Mouse (Mus musculus): Measurements from ENCODE around the gene Fbn1. TPM values are rescaled to one million over a fixed set of nuclear protein-coding genes. Genes with fewer than 3 reads are reported as not detected.

Gene Fbn1
- total and polyA plus RNA-seq, 2 experiments from 2014 or later: 12.7 to 127 TPM

DNA sequence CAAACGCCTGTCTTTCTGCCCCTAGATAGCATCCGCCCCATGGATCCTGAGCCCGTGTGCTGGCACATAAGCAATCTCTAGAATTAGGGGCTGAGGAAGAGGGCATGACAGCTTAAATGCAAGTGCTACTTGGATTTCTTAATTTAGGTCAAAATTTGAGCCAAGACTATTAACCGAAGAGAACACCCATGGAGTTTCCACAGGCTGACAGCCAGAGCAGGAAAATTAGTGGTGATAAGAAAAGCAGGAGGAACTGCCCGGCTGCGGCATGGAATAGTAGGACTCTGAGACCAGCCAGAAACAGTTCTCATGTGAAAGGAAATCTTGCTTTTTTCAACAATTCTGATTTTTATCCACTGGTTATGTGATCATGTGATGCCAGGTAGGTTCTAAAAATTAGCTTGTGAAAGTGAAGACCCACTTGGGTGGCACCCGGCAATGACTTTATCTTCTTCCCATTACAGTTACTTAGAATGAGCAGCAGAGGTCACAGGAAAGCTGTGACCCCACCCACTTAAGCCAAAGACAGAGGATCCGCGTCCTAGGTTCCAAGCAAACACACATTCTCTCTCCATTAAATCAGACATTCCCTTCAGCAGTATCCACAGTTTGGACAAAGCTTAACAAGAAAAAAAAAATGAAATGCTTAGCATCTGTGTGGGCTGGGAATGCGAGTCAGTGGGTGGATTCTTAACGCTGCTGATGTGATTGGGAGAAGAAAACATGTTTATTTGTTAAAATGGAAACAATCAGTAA is 152.4 kb downstream of the Fbn1 start:
- 29% methylated on average over 11 of the region's 11 CpGs for WGBS
- Histone ChIP-seq H3K27me3 (ENCODE audit: control insufficient read depth, insufficient read depth, low read length) (no peaks in the 10 kb centered on the region), H3K9me3 (replicated peaks; ENCODE audit: control insufficient read depth, low read length) (no peaks in the 10 kb centered on the region), H3K9ac (replicated peaks; ENCODE audit: low read depth, low read length) (no peak overlapping the region), H3K4me1 (ENCODE audit: control insufficient read depth, insufficient read depth) (peaks cover 18% of the 10 kb centered on the region), H3K4me2 (ENCODE audit: low read depth, low read length) (no peak overlapping the region), H3K36me3 (replicated peaks; ENCODE audit: control insufficient read depth, insufficient read depth, low read length) (peaks cover 11% of the 10 kb centered on the region), H3K4me3 (ENCODE audit: low read depth, low read length) (no peak overlapping the region), H3K27ac (ENCODE audit: low read depth) (peak overlapping the region; percentile 52)
- no peak for TF ChIP-seq CTCF (IDR thresholded peaks at IDR 0.05; ENCODE audit: low read depth)
- DNase-seq (ENCODE audit: low spot score): peak; percentile 65
- ATAC-seq (ENCODE audit: insufficient read depth, low read depth): peak; percentile 74

GRCm38 (mm10) chr2:125354587-125354986 is 153.2 kb downstream of the Fbn1 start:
- Histone ChIP-seq H3K4me2 (ENCODE audit: low read depth, low read length) (no peak overlapping the region), H3K27ac (ENCODE audit: low read depth) (peak overlapping the region; percentile 52), H3K4me3 (ENCODE audit: low read depth, low read length) (no peak overlapping the region), H3K9me3 (replicated peaks; ENCODE audit: control insufficient read depth, low read length) (no peaks in the 10 kb centered on the region), H3K36me3 (replicated peaks; ENCODE audit: control insufficient read depth, insufficient read depth, low read length) (peaks cover 16% of the 10 kb centered on the region), H3K4me1 (ENCODE audit: control insufficient read depth, insufficient read depth) (peaks cover 24% of the 10 kb centered on the region), H3K9ac (replicated peaks; ENCODE audit: low read depth, low read length) (no peak overlapping the region), H3K27me3 (ENCODE audit: control insufficient read depth, insufficient read depth, low read length) (no peaks in the 10 kb centered on the region)
- 88% methylated on average over 11 of the region's 11 CpGs for whole genome bisulfite sequencing
- ATAC-seq (ENCODE audit: insufficient read depth, low read depth) (no peak), DNase-seq (ENCODE audit: low spot score) (no peak)
- no peak for TF ChIP-seq EP300 (IDR thresholded peaks at IDR 0.05; ENCODE audit: low read depth)
- no peak for TF ChIP-seq CTCF (IDR thresholded peaks at IDR 0.05; ENCODE audit: low read depth)

DNA sequence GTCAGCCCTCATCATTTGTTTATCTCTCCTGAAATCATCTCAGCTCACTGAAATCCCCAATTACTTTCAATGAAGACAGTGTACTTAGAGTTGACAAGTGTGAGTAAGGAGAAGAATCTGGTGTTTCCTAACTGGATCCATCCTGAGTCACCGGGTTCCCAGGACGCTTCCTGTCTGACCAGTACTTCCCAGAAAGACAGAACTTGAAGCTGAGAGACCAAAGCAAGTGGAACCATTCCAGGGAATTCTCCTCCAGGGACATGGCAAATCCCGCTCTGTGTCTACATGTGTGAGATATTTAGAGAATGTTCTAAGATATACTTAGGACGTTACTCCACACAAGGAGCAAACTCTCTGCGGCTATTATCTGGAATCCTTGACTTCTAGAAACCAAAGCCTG is 158.6 kb downstream of the Fbn1 start:
- no peak for TF ChIP-seq CTCF (IDR thresholded peaks at IDR 0.05; ENCODE audit: low read depth)
- no peak for TF ChIP-seq EP300 (IDR thresholded peaks at IDR 0.05; ENCODE audit: low read depth)
- DNase-seq (ENCODE audit: low spot score) (peak; percentile 46), ATAC-seq (ENCODE audit: insufficient read depth, low read depth) (peak; percentile 66)
- Histone ChIP-seq H3K9ac (replicated peaks; ENCODE audit: low read depth, low read length) (no peak overlapping the region), H3K36me3 (replicated peaks; ENCODE audit: control insufficient read depth, insufficient read depth, low read length) (peaks cover 38% of the 10 kb centered on the region), H3K27ac (ENCODE audit: low read depth) (peak overlapping the region; percentile 36; the same call in 1 of the 2 replicates), H3K27me3 (ENCODE audit: control insufficient read depth, insufficient read depth, low read length) (no peaks in the 10 kb centered on the region), H3K4me3 (ENCODE audit: low read depth, low read length) (no peak overlapping the region), H3K4me2 (ENCODE audit: low read depth, low read length) (no peak overlapping the region), H3K9me3 (replicated peaks; ENCODE audit: control insufficient read depth, low read length) (no peaks in the 10 kb centered on the region), H3K4me1 (ENCODE audit: control insufficient read depth, insufficient read depth) (peaks cover 9% of the 10 kb centered on the region)
- WGBS: 33% methylated on average over 5 of the region's 5 CpGs

GRCm38 (mm10) chr2:125342181-125342950 is 165.4 kb downstream of the Fbn1 start:
- Histone ChIP-seq H3K9me3 (replicated peaks; ENCODE audit: control insufficient read depth, low read length) (no peaks in the 10 kb centered on the region), H3K27me3 (ENCODE audit: control insufficient read depth, insufficient read depth, low read length) (no peaks in the 10 kb centered on the region), H3K4me2 (ENCODE audit: low read depth, low read length) (no peak overlapping the region), H3K9ac (replicated peaks; ENCODE audit: low read depth, low read length) (no peak overlapping the region), H3K27ac (ENCODE audit: low read depth) (no peak overlapping the region), H3K36me3 (replicated peaks; ENCODE audit: control insufficient read depth, insufficient read depth, low read length) (peaks cover 54% of the 10 kb centered on the region), H3K4me1 (ENCODE audit: control insufficient read depth, insufficient read depth) (no peaks in the 10 kb centered on the region), H3K4me3 (ENCODE audit: low read depth, low read length) (no peak overlapping the region)
- DNase-seq (ENCODE audit: low spot score): no peak
- TF ChIP-seq CTCF (IDR thresholded peaks at IDR 0.05; ENCODE audit: low read depth): no peak
- TF ChIP-seq EP300 (IDR thresholded peaks at IDR 0.05; ENCODE audit: low read depth): no peak
- WGBS: 84% methylated on average over 21 of the region's 21 CpGs
- ATAC-seq (ENCODE audit: insufficient read depth, low read depth): no peak

DNA sequence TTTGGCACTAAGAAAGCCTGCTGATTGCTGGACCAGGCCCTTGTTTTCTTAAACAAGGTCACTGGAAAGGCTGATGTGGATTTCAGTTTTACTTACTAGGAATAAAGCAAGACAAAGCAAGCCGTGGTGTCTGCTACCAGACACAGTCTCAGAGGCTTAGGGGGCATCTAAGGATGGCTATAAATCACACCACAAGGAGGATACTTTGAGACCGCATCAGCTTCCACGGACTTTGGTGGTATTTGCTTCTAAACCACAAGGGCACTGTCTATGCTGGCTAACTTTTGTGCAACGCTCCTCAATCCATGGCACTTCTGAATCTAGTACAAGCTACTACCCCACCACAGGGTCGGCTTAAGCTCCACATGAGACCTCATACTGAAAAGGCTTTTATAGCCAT is 167.4 kb downstream of the Fbn1 start:
- no peaks in the 10 kb centered on the region for H3K9me3 ChIP-seq (replicated peaks; ENCODE audit: control insufficient read depth, low read length)
- ATAC-seq (ENCODE audit: insufficient read depth, low read depth) (no peak), DNase-seq (ENCODE audit: low spot score) (no peak)
- peaks cover 64% of the 10 kb centered on the region for H3K36me3 ChIP-seq (replicated peaks; ENCODE audit: control insufficient read depth, insufficient read depth, low read length)
- 84% methylated on average over 5 of the region's 5 CpGs for WGBS
- H3K4me1 ChIP-seq (ENCODE audit: control insufficient read depth, insufficient read depth): no peaks in the 10 kb centered on the region
- no peak overlapping the region for H3K4me3 ChIP-seq (ENCODE audit: low read depth, low read length)
- no peak overlapping the region for H3K27ac ChIP-seq (ENCODE audit: low read depth)
- no peak overlapping the region for H3K4me2 ChIP-seq (ENCODE audit: low read depth, low read length)
- no peak overlapping the region for H3K9ac ChIP-seq (replicated peaks; ENCODE audit: low read depth, low read length)
- TF ChIP-seq EP300 (IDR thresholded peaks at IDR 0.05; ENCODE audit: low read depth) (no peak), CTCF (IDR thresholded peaks at IDR 0.05; ENCODE audit: low read depth) (no peak)
- H3K27me3 ChIP-seq (ENCODE audit: control insufficient read depth, insufficient read depth, low read length): no peaks in the 10 kb centered on the region
